ENCODE assay signal across 8 mouse cellular contexts in genomic region chr8:60859605-60860004, GRCm38 (mm10). TPM values are rescaled to one million over a fixed set of nuclear protein-coding genes. Genes with fewer than 3 reads are reported as not detected.
A peak's percentile ranks its signal among the peaks of the same experiment; 100 is the strongest.
DNase-seq lines count a peak whose midpoint lies in the region; ATAC-seq lines count a peak whose summit lies in the region.

No protein-coding gene starts in this region.

- ATAC-seq in kidney, embryonic 16.5 days (ENCODE audit: low FRiP score, low TSS enrichment), result 0 out of 2 replicates have a peak, but pooled peaks have one; percentile 39
- ATAC-seq in megakaryocyte, adult 5-6 weeks (ENCODE audit: poor library complexity, severe bottlenecking), result peak; percentile 77

- H3K4me1 ChIP-seq in kidney, embryonic 16.5 days (ENCODE audit: insufficient read depth, low read length), result no peaks in the 10 kb centered on the region

- no peak overlapping the region for H3K4me3 ChIP-seq in kidney, embryonic 16.5 days (ENCODE audit: low read length)

- 64% methylated on average over 9 of the region's 9 CpGs for WGBS in kidney, embryonic 16.5 days

- H3K27me3 ChIP-seq in kidney, embryonic 16.5 days (ENCODE audit: insufficient read depth, low read length), result no peaks in the 10 kb centered on the region

- no peak overlapping the region for H3K9ac ChIP-seq in kidney, embryonic 16.5 days (replicated peaks; ENCODE audit: low read length)

- H3K4me2 ChIP-seq in kidney, embryonic 16.5 days (replicated peaks; ENCODE audit: low read depth, low read length), result no peak overlapping the region

- H3K9me3 ChIP-seq in kidney, embryonic 16.5 days (ENCODE audit: low read length), result no peaks in the 10 kb centered on the region

- H3K36me3 ChIP-seq in kidney, embryonic 16.5 days (ENCODE audit: insufficient read depth, low read length), result no peaks in the 10 kb centered on the region

- DNase-seq in kidney, adult 11 months, result no peak
- DNase-seq in MN1 (ENCODE audit: low spot score), result peak; percentile 93
- peak; percentile 31 for DNase-seq in fibroblast of lung, adult 2 months (ENCODE audit: low read depth)
- DNase-seq in cerebellum, adult 11-12 months, result no peak
- no peak for DNase-seq in kidney, postnatal 25 days
- no peak for DNase-seq in gastrocnemius, postnatal 25 days

- no peak overlapping the region for H3K27ac ChIP-seq in kidney, embryonic 16.5 days (ENCODE audit: low read length)

RNA-seq across cellular contexts. Expression of gene Hpf1, which starts 30.6 kb away (rescaled TPM):
- polyA plus RNA-seq in kidney, embryonic 16.5 days (2015; fragmentation: Nextera tagmentation; extraction: Ambion mirVana), result 100 and 112 TPM in 2 replicates
- total RNA-seq in megakaryocyte, adult 5-6 weeks (2015), result 123 and 134 TPM in 2 replicates
- 87.3 and 104 TPM in 2 replicates for total RNA-seq in megakaryocyte, adult 5-6 weeks (2017)
- 1 to 10 TPM; 6.1 to 6.7 TPM for total RNA-seq in gastrocnemius, postnatal 25 days (2021)

Comparison
In these comparisons a context has a peak if more than half of its experiments do, and no peak if none do; other contexts are left out.
1. DNase-seq: peak in MN1 (single experiment) and fibroblast of lung, adult 2 months (single experiment); none in kidney, adult 11 months (single experiment), cerebellum, adult 11-12 months (single experiment), kidney, postnatal 25 days (0 of 2) and gastrocnemius, postnatal 25 days (single experiment).
2. RNA of gene Hpf1, which starts 30.6 kb away (total RNA-seq): 87.3 to 134 TPM in megakaryocyte, adult 5-6 weeks; 6.1 to 6.7 TPM in gastrocnemius, postnatal 25 days; every median in the first group is over 10 times any median in the second.